Mouse (Mus musculus): ENCODE data around the gene Mrps24.
A peak's percentile ranks its signal among the peaks of the same experiment; 100 is the strongest.

Mrps24 gene

DNA sequence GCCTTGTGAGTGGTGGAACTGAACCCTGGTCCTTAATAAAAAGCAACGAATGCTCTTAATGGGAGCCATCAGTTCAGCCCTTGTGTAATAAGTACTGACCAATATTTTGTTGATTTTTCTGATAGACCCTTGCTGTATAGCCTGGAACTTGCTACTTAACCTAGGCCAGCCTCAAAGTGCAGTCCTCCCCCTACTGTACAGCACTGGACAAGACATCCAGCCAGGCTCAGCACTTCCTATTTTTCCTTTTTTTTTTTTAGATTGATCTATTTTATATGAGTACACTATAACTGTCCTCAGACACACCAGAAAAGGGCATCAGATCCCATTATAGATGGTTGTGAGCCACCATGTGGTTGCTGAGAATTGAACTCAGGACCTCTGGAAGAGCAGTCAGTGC, 12.1 kb downstream of the Mrps24 start:
- no peak for DNase-seq

DNA sequence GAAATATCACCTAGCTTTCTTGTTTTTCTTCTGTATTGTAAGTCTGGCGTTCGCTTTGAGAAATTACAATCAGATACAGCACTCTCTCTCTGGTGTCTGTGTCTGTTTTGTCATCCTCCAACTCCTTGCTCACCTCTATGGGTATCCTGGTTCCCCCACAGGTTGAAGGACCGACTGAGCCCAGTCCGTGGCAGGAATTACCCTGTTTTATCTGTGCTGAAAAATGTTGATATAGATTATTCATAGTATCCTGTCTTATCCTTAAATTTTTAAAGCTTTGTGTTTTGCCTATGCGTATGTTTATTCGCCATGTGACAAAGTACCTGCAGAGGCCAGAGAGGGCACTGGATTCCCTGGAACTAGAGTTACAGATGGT, 12.5 kb downstream of the Mrps24 start:
- no peak for DNase-seq

DNA sequence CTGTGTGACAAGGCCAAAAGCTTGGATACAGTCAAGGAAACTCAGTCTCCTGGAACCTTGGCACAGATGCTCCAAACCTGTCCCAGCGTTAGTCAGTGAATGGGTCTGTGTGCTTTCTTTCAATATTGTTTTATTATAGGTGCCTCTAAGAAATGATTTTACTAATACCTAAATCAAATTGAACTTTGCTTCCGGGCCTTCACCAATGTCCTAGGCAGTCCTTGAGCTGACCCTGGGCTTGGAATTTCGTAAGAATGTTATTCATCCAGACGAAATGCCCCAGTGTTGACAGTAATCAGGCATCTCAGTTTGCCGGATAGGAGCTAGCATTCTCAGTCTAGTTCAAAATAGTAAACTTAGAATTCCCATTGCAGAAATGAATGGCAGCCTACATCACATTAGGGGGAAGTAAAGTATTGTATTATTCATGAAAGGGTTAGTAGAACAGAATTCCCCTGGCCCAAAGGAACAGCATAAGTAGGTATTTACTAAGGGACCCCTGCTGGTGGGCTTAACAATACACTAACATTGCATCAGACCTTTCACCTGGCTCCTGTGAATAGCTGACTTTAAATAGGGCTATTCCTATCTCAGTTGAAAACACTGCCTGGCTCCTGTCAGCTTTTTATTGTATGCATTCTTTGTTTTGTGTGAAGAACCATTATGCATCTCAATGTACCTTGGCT, 13.1 kb downstream of the Mrps24 start:
- no peak for DNase-seq

DNA sequence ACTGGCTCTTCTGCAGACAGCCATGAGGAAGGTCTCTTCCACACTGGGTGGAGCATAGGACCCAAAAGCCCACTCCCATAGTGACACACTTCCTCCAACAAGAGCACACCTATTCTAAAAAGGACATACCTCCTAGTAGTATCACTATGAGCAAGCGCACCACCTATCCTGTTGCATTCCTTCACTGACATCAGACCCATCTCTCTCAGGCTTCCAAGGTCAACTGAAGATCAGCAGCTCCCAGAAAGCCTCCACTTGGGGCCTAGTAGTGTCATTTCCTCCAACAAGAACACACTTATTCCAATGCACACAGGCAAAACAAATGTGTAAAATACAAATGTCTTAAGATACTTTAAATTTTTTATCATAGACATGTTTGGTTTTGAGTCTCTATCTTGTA, 13.7 kb downstream of the Mrps24 start:
- DNase-seq, result no peak

DNA sequence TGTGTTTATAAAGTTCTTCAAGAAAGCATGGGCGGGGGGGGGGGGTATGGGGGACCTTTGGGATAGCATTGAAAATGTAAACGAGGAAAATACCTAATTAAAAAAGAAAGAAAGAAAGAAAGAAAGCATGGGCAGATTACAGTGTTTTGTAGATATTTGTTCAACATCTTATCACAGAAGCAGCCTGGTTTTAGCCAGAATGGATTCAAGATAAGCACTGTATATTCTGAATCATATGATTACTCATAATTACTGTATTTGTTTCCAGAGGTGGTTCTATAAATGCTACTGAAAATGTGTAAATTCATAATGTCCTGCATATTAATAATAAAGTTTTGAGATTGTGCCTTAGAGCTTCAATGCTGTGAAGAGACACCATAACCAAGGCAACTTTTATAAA, 14.2 kb downstream of the Mrps24 start:
- no peak for DNase-seq

DNA sequence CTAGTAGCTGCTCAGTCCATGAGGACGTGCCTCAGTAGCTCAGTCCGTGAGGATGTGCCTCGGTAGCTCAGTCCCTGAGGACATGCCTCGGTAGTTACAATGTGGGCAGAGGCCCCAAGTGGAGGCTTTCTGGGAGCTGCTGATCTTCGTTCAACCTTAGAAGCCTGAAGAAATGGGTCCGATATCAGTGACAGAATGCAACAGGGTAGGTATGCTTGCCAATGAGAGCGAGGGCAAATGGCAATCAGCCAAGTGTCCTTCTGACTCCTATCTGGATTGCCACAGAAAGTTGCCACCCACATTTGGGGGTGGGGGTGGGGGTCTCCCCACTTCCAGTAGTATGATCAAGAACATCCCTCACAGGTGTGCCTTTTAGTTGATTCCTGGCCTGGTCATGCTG, 14.7 kb downstream of the Mrps24 start:
- DNase-seq, result no peak

DNA sequence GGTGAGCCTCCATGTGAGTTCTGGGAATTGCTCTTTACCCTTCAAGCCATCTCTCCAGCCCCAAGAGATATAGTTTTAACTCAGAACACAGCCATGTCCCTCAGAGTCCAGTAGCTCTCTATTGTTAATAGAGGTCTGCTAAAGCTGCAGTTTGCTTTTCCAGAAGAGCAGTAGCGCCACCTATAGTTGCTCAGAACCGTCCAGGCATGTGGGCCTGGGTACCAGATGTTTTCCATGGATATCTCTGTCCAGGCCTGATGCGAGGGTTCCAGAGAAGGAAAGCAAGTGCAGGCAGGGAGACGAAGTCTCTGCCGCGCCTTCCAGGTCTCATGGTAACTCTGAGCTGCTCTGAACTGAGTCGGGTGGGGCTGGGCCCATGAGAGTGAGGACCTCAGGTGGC, 23.7 kb downstream of the Mrps24 start:
- DNase-seq, result peak; percentile 55

DNA sequence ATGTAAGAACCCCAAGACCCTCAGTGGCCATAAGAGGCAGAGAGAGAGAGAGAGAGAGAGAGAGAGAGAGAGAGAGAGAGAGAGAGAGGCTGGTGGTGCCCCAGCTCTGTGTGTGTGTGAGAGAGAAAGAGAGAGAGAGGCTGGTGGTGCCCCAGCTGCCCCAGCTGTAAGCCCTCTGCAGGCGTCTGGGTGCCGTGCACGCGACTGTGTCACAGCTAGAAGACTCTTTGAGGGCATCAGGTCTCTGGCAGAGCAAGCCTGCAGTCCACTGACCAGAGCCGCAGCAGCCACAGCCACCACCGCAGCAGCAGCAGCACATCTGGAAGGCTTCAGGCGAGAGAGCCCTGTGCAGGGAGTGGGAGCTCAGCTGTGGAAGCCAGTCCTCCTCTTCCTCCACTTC, 31.2 kb downstream of the Mrps24 start:
- DNase-seq, result no peak

DNA sequence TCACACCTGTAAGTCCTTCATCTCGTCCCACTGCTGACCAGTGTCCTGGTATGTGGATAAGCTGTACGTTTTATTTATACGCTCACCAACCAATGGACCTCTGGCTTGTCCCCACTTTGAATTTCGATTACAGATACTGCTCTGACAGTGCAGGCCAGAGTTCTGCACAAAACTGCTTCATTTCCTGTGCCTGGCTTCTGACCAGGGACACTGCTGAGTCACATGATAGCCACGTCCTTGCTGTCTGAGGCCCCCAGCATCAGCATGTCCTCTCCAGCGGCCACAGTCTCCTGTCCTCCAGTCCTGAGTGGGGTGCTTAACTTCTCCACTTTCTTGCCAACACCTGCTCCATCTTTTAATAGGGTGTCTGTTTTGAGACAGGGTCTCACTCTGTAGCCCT, 32.9 kb downstream of the Mrps24 start:
- DNase-seq, result no peak
